Mouse (Mus musculus): ENCODE measurements around the gene Opn3.

Opn3 gene

GRCm38 (mm10) chr1:175659900-175660299, 32.7 kb downstream of the Opn3 start:
- CTCF ChIA-PET: no interaction called here

GRCm38 (mm10) chr1:175648615-175649014, 44.0 kb downstream of the Opn3 start:
- CTCF ChIA-PET: no interaction called here

GRCm38 (mm10) chr1:175646952-175647351, 45.6 kb downstream of the Opn3 start:
- CTCF ChIA-PET: no interaction called here

- CTCF ChIA-PET: interaction anchor here (1.0 kb wide), 1 partner anchor 18 kb away, joined by 5 read pairs; the partner anchor contains the start of gene Fh1
Measured at GRCm38 (mm10) chr1:175643496-175644265, 48.9 kb downstream of the Opn3 start.

- CTCF ChIA-PET: interaction anchor here (0.5 to 0.6 kb wide), 2 partner anchors 15 to 23 kb away, joined by 3 read pairs; no protein-coding TSS in a partner anchor
Measured at GRCm38 (mm10) chr1:175640435-175641150, 52.0 kb downstream of the Opn3 start.

- CTCF ChIA-PET: no interaction called here
Measured at GRCm38 (mm10) chr1:175639072-175639471, 53.5 kb downstream of the Opn3 start.

- CTCF ChIA-PET: no interaction called here
Measured at GRCm38 (mm10) chr1:175637677-175638076, 54.9 kb downstream of the Opn3 start.

- CTCF ChIA-PET: no interaction called here
Measured at GRCm38 (mm10) chr1:175632470-175632869, 60.1 kb downstream of the Opn3 start.

GRCm38 (mm10) chr1:175631721-175632221, 60.8 kb downstream of the Opn3 start:
- CTCF ChIA-PET: no interaction called here

- CTCF ChIA-PET: no interaction called here
Measured at GRCm38 (mm10) chr1:175631080-175631479, 61.5 kb downstream of the Opn3 start.

GRCm38 (mm10) chr1:175630345-175630744, 62.2 kb downstream of the Opn3 start:
- CTCF ChIA-PET: interaction anchor here (0.9 kb wide), 1 partner anchor 39 kb away, joined by 4 read pairs; no protein-coding TSS in a partner anchor

GRCm38 (mm10) chr1:175629248-175629647, 63.3 kb downstream of the Opn3 start:
- CTCF ChIA-PET: no interaction called here

GRCm38 (mm10) chr1:175625990-175626692, 66.4 kb downstream of the Opn3 start:
- CTCF ChIA-PET: interaction anchor here (0.6 to 1.0 kb wide), 2 partner anchors 17 to 18 kb away, joined by 5 read pairs; no protein-coding TSS in a partner anchor

- CTCF ChIA-PET: interaction anchor here (1.0 kb wide), 1 partner anchor 18 kb away, joined by 5 read pairs; no protein-coding TSS in a partner anchor
Measured at GRCm38 (mm10) chr1:175625257-175625879, 67.2 kb downstream of the Opn3 start, which contains the start of gene Fh1. Fh1 (minus strand) TSS chr1:175625635.

GRCm38 (mm10) chr1:175623656-175624055, 68.9 kb downstream of the Opn3 start:
- CTCF ChIA-PET: no interaction called here

GRCm38 (mm10) chr1:175619814-175620431, 72.7 kb downstream of the Opn3 start, which contains the start of gene Kmo:
Kmo (plus strand) TSS chr1:175620381.
- CTCF ChIA-PET: no interaction called here

- CTCF ChIA-PET: no interaction called here
Measured at GRCm38 (mm10) chr1:175614992-175615391, 77.6 kb downstream of the Opn3 start.
